Mouse (Mus musculus): Measurements from ENCODE around the gene Lman2l.

DNA sequence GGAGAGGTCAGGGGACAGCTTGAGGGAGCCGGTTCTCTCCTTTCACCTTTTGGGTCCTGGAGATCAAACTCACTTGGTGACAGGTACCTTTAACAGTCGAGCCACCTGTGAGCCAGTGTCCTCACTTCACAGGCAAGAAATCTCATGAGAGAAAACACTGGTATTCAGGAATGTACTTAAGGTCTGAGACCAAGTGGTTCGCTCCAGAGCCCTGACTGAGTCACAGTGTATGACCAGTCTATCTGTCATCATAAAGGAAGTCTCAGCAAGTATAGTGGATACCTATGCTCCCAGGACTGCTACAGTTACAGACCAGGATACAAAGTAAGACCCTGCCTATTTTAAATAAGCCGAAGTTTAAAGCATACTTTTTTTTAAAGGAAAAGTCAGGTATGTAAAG lies 12.1 kb downstream of the Lman2l start:
- TF ChIP-seq GATA1 (IDR thresholded peaks at IDR 0.05; ENCODE audit: borderline replicate concordance, low read length) (no peak), FLI1 (IDR thresholded peaks at IDR 0.05; ENCODE audit: low read length) (no peak)

All from megakaryocyte, embryonic 14.5 days (primary cell).